Mouse (Mus musculus) monocyte, adult 59 days (primary cell): Measurements from ENCODE around the gene Rpe65. TPM values are rescaled to one million over a fixed set of nuclear protein-coding genes. Genes with fewer than 3 reads are reported as not detected.

Experiments
- total RNA-seq, 2 experiments: library from RNA; stranded (reverse); gene quantifications; one replicate each; pipeline ENCODE4 v1.2.4; 2023

The Rpe65 gene
- total RNA-seq, result not detected

GRCm38 (mm10) chr3:159598875-159599274 lies at the start of gene Rpe65:
Gene Rpe65, plus strand, starts transcription at chr3:159599175.

Other genes with a start within 250 kb of the Rpe65 start
- not detected for gene Depdc1a, start 103.7 kb upstream of the Rpe65 start, total RNA-seq
- gene Wls, start 240.5 kb downstream of the Rpe65 start, total RNA-seq, result 10 to 100 TPM; 38.9 to 39.9 TPM